Mouse (Mus musculus) skeletal muscle tissue, adult 2 months (tissue): ENCODE measurements around the gene Pgls.

ENCODE experiments used
- DNase-seq: peaks from one replicate; pipeline ENCODE4 v3.0.0-alpha.2; 2012; ENCODE audit warnings: low read depth, low spot score

Pgls gene

GRCm38 (mm10) chr8:71598375-71598774 lies 6.4 kb downstream of the Pgls start:
- DNase-seq, result no peak

DNA sequence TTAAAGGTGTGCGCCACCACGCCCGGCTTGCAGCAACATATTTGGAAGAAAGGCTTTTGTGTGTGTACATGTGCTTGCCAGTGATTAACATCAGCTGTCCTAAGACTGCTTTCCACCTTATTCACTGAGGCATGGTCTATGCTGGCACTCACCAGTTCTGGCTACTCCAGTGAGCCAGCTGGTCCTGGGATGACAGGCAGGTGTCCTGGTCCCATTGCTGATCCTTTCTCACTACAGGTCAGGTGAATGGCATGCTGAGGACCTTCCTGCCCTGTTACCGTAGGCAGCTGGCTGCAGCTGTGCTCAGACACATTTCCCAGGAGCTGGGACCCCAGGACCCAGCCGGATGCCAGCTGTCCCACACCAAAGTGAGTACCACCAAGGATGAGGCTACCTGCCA lies 6.9 kb downstream of the Pgls start:
- no peak for DNase-seq

DNA sequence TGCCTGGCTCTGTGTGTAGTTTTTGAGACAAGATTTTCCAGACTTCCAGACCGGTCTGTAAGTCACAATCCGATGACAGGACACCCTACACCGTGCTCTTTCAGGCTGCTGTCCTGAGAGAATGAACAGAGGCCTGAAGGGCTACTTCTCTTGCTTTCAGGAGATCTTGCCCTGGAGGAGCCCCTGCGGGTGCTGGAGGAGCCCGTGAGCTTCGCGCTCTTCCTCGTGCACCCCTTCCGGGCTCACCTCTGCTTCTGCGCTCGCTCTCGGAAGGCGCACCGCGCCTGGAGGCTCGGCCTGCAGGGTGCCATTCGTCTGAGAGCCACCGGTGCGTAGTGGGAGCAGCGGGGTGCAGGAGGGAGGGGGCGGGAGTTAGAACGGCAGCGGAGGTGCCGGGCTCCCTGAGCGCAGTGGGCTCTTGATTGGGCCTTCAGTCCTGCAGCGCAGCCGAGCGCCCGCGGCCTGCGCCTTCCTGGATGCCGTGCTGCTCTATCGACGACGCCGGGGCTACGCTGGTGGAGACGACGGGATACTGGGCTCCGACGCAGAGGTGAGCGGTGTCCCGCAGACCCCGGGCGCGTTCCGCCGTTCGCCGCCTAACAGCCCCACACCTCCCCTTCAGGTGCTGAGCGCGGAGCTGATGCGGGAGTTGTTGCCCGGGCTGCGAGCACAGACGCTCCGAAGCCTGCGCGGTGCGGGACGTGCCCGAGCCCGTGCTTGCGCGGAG lies 10.1 kb downstream of the Pgls start:
- DNase-seq, result no peak

DNA sequence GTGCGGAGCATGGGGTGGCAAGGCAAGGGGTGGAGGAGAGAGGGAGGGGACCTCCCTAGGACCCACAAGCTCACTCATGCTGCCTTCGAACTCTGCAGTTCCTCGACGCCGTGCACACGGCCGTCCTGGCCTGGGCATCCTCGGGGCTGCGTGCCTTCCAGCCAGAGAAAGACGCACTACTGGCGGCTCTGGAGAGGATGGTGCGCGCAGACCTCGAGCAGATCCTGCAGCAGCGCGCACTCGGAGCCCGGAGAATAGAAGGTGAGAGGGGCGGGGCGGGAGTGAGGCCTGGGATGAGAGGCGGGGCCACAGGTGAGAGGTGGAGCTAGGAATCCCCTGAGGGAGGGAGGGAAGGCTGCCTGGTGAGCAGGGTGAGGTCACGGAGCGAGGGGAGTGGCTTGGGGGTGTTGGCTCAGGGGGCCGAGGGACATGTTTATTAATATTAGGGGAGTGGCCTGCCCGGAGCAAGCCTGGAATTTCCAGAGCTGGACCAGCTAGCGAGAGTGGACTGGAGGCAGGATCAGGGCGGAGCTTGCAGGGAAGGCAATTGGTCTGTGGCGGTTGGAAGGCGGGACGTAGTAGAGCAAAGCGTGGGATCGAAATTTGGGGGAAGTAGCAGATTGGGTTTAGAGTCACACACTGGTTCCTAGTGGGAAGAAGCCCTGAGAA lies 10.8 kb downstream of the Pgls start:
- peak; percentile 45 for DNase-seq

GRCm38 (mm10) chr8:71604021-71604420 lies 12.0 kb downstream of the Pgls start:
- DNase-seq, result no peak

GRCm38 (mm10) chr8:71610822-71611651 lies 19.1 kb downstream of the Pgls start, which contains the start of gene Colgalt1:
TSS of gene Colgalt1 (plus strand) at chr8:71610998.
- DNase-seq, result peak; percentile 99

- no peak for DNase-seq
These were observed 20.2 kb downstream of the Pgls start for GRCm38 (mm10) chr8:71612141-71612540.

DNA sequence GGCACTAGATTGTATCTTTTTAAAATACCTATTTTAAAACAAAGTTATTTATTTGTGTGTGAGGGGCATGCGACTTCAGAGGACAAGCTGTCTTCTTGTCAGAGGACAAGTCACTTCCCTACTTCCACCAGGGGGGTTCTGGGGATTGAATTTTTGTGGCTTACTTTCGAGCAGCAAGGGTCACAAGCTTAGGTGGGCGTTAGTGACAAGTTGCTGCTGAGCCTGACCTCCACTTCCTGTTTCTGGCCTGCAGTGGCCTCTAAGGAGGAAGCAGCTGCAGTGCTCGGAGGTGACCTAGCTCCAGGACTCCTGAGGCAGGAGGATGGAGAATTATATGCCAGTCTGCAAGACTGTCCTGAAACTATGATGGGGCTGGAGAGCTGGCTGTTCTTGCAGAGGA lies 21.4 kb downstream of the Pgls start:
- DNase-seq, result no peak

DNA sequence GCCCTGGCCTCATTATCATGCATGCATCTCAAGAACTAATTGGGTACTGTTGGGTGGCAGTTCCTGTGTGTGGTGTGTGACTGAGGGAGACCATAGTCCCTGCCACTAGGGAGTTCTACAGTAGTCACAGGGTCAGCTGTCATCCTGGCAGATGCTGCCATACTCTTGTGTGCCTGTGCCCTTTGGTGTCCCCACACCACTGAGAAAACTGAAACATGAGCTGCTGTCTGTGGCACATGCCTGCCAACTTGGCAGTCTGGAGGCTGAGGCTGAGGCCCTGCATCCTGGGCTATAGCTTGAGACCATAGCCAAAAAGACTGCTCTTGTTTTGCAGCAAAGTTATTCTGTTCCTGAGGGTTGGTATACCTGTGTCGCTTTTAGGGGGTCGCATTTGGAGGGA lies 27.8 kb downstream of the Pgls start:
- peak; percentile 82 for DNase-seq

DNA sequence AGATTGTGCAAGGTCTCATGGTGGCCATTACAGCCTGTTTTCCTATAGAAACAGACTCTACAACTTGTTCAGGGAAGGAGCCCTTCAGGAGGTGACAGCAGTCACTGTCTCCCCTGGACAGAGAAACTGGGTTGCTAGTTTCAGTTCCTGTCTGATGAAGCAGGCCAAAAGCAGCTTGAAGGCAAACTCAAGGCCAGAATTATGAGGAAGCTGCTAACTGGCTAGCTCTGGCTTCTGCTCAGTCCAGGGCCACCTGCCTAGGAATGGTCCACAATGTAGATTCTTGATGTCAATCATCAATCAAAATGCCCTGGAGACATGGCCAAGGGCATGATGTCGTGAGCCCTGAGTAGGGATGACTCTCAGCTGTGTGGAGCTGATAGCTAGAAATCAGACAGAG lies 33.1 kb downstream of the Pgls start:
- DNase-seq, result no peak

GRCm38 (mm10) chr8:71626753-71627152 lies 34.8 kb downstream of the Pgls start:
- no peak for DNase-seq

GRCm38 (mm10) chr8:71627265-71628099 lies 35.5 kb downstream of the Pgls start:
- DNase-seq, result no peak

DNA sequence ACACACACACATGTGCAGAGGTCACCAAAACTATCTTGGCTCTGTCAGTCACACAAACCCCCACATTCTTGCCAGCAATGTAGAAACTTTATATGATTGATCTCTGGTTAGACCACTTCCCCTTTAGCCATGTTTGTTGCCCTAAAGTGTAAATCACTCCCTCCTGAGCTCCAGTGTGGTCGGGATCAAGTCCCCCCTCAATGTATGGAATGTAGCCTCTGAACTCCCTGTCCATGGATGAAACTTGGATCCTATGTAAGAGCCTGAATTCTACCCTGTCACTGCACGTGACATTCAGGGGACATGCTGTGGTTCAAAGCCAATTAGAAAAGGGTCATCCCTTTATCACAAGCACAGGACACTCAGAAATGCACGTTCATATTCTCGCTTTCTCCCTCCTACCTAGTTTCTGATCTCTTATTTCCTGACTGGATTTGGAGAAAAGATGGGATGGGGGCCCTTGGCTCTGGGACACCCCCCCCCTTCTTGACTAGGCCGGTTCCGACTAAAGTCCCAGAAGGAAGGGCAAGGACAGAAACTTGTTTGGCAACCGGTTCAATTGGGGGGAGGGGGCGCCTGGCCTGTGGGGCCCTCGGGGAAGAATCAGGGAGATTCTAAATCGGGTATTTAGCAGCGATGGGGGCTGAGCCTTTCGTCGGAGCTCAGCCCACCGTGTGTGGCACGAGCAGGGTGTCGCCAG lies 36.6 kb downstream of the Pgls start:
- DNase-seq, result no peak

- DNase-seq, result peak; percentile 88
These were observed 37.2 kb downstream of the Pgls start for GRCm38 (mm10) chr8:71629096-71629697.

- DNase-seq, result no peak
These were observed 37.8 kb downstream of the Pgls start for GRCm38 (mm10) chr8:71629781-71630212.

GRCm38 (mm10) chr8:71630761-71631160 lies 38.8 kb downstream of the Pgls start:
- DNase-seq, result no peak

GRCm38 (mm10) chr8:71631897-71632296 lies 39.9 kb downstream of the Pgls start:
- DNase-seq, result no peak

DNA sequence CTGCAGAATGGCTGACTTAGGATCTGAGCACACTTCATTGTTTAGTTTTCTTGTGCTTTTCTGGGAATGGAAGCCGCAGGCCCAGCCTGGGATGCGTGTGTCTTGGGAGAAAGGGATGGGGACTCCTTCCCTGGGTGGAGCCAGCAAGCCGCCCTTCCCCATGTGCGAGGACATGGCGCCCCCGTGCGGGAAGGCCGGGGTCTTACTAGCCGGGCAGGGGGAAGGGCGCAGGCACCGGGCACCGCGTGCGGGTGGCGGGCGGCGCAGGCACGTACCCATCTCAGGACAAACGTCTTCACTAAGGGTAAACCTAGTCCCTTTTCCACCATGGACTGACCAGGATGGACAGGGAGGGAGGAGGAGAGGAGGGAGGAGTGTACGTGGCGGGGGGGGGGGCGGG lies 41.2 kb downstream of the Pgls start:
- DNase-seq, result peak; percentile 44

GRCm38 (mm10) chr8:71633981-71634667 lies 42.1 kb downstream of the Pgls start:
- DNase-seq, result no peak
